Comparison of ENCODE assay signal across 10 mouse cellular contexts in the genomic region with DNA sequence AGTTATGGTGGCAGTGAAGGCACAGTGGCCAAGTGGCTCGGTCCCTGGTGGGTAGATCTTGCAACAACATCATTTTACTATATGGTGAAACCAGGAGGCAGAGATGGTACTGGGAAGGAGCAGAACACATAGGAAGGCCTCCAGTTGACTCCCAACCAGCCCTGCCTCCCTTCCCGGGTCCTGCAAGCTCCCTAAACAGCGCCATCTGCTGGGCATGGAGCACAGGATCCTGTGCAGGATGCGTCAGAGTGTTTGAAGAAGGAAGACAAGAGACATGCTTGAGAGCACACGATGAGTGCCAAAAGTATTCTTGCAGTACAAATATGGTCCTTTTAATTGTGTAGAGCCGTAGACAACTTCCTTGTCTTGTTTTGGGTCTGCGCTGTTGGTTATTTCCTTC. TPM values are rescaled to one million over a fixed set of nuclear protein-coding genes. Genes with fewer than 3 reads are reported as not detected.
A peak's percentile ranks its signal among the peaks of the same experiment; 100 is the strongest.
DNase-seq lines count a peak whose midpoint lies in the region; ATAC-seq and TF ChIP-seq lines count a peak whose summit lies in the region.
"Had no signal": no experiment of that assay in that cellular context is flagged by ENCODE, and none has a peak within 500 bp of the region (broad histone marks: within the 10 kb centered on the region; RNA-seq: fewer than 3 reads in every experiment).

No protein-coding gene starts in this region.

- peak; percentile 36 for DNase-seq in gastrocnemius, adult 18-20 months (ENCODE audit: low spot score)
- no peak for DNase-seq in gastrocnemius, adult 8-10 months (ENCODE audit: low spot score in 2 of 2)
- DNase-seq in neural tube, embryonic 10.5 days (ENCODE audit: extremely low spot score, low spot score): peak; percentile 67
- DNase-seq in cerebellum, adult 9-11 months: peak; percentile 47
- DNase-seq in induced T-regulatory cell, adult 2 months (ENCODE audit: low read depth): peak; percentile 23
- DNase-seq in midbrain, postnatal 0 days (ENCODE audit: low spot score): peak; percentile 62
- DNase-seq in B cell, adult 2 months: no peak

- no peak for ATAC-seq in neural tube, embryonic 15.5 days (ENCODE audit: low FRiP score)
- no peak for ATAC-seq in midbrain, postnatal 0 days (ENCODE audit: low FRiP score)

- H3K27me3 ChIP-seq in neural tube, embryonic 15.5 days (replicated peaks): no peaks in the 10 kb centered on the region
- no peaks in the 10 kb centered on the region for H3K27me3 ChIP-seq in midbrain, postnatal 0 days (ENCODE audit: insufficient read depth, low read length)
- H3K27me3 ChIP-seq: heart, embryonic 15.5 days had no signal

- H3K9me3 ChIP-seq in neural tube, embryonic 15.5 days (replicated peaks): no peaks in the 10 kb centered on the region
- no peaks in the 10 kb centered on the region for H3K9me3 ChIP-seq in midbrain, postnatal 0 days (ENCODE audit: low read length)
- H3K9me3 ChIP-seq: heart, embryonic 15.5 days had no signal

- H3K27ac ChIP-seq in neural tube, embryonic 15.5 days (replicated peaks): no peak overlapping the region
- H3K27ac ChIP-seq in midbrain, postnatal 0 days (ENCODE audit: low read depth, low read length): no peak overlapping the region
- H3K27ac ChIP-seq: heart, embryonic 15.5 days had no signal

- no peaks in the 10 kb centered on the region for H3K36me3 ChIP-seq in neural tube, embryonic 15.5 days
- H3K36me3 ChIP-seq in midbrain, postnatal 0 days (ENCODE audit: insufficient read depth, low read length): no peaks in the 10 kb centered on the region
- H3K36me3 ChIP-seq: heart, embryonic 15.5 days had no signal

- H3K9ac ChIP-seq in neural tube, embryonic 15.5 days (replicated peaks): no peak overlapping the region
- H3K9ac ChIP-seq in midbrain, postnatal 0 days (replicated peaks; ENCODE audit: low read length, poor library complexity, severe bottlenecking): no peak overlapping the region
- H3K9ac ChIP-seq: heart, embryonic 15.5 days had no signal

- WGBS in neural tube, embryonic 15.5 days: 59% methylated on average over 7 of the region's 7 CpGs
- WGBS in midbrain, postnatal 0 days: 50% methylated on average over 7 of the region's 7 CpGs

- H3K4me2 ChIP-seq in neural tube, embryonic 15.5 days: no peak overlapping the region
- H3K4me2 ChIP-seq in midbrain, postnatal 0 days (ENCODE audit: low read depth, low read length, poor library complexity, severe bottlenecking): no peak overlapping the region
- H3K4me2 ChIP-seq: heart, embryonic 15.5 days had no signal

- H3K4me3 ChIP-seq in neural tube, embryonic 15.5 days (replicated peaks): no peak overlapping the region
- H3K4me3 ChIP-seq in midbrain, postnatal 0 days (ENCODE audit: low read depth, low read length): no peak overlapping the region
- H3K4me3 ChIP-seq: heart, embryonic 15.5 days; myocyte had no signal

- peaks cover 16% of the 10 kb centered on the region for H3K4me1 ChIP-seq in neural tube, embryonic 15.5 days
- H3K4me1 ChIP-seq in midbrain, postnatal 0 days (ENCODE audit: insufficient read depth, low read length): peaks cover 7% of the 10 kb centered on the region; the same call in 1 of the 2 replicates
- H3K4me1 ChIP-seq: heart, embryonic 15.5 days had no signal

- peak; percentile 77 for TF ChIP-seq CTCF in midbrain, postnatal 0 days (IDR thresholded peaks at IDR 0.05)

RNA-seq across cellular contexts. Expression of gene Peli2, which starts 49.3 kb away (rescaled TPM):
- total RNA-seq in gastrocnemius, adult 18-20 months (2021): 10 to 100 TPM; 12.7 to 14.7 TPM
- 10 to 100 TPM in 2 of 4 experiments, 1 to 10 TPM in 2; 8.3 to 15.3 (median 11.4) TPM for total RNA-seq in gastrocnemius, adult 8-10 months (2022)
- polyA plus RNA-seq in neural tube, embryonic 15.5 days (2015; fragmentation: Nextera tagmentation; extraction: Ambion mirVana): 6.8 and 7.0 TPM in 2 replicates
- 11.5 and 22.3 TPM in 2 replicates for total RNA-seq in midbrain, postnatal 0 days (2014; rRNA removed)
- 5.6 and 6.5 TPM in 2 replicates for polyA plus RNA-seq in midbrain, postnatal 0 days (2015; fragmentation: Nextera tagmentation; extraction: Ambion mirVana)

Comparison
In these comparisons a context has a peak if more than half of its experiments do, and no peak if none do; other contexts are left out.
1. DNase-seq: peak in gastrocnemius, adult 18-20 months (single experiment), neural tube, embryonic 10.5 days (single experiment), cerebellum, adult 9-11 months (single experiment), induced T-regulatory cell, adult 2 months (single experiment) and midbrain, postnatal 0 days (single experiment); none in gastrocnemius, adult 8-10 months (0 of 2) and B cell, adult 2 months (0 of 2).